Mouse (Mus musculus): ENCODE data around the gene Cldn7. TPM values are rescaled to one million over a fixed set of nuclear protein-coding genes. Genes with fewer than 3 reads are reported as not detected.
"Not testable (repeated sequence)": the region's sequence is repeated elsewhere in the genome, so short reads cannot be mapped to it uniquely, and the experiment has no call there.

Cldn7 gene
- polyA plus RNA-seq, 1 experiment from 2014 or later = 3.7 TPM

DNA sequence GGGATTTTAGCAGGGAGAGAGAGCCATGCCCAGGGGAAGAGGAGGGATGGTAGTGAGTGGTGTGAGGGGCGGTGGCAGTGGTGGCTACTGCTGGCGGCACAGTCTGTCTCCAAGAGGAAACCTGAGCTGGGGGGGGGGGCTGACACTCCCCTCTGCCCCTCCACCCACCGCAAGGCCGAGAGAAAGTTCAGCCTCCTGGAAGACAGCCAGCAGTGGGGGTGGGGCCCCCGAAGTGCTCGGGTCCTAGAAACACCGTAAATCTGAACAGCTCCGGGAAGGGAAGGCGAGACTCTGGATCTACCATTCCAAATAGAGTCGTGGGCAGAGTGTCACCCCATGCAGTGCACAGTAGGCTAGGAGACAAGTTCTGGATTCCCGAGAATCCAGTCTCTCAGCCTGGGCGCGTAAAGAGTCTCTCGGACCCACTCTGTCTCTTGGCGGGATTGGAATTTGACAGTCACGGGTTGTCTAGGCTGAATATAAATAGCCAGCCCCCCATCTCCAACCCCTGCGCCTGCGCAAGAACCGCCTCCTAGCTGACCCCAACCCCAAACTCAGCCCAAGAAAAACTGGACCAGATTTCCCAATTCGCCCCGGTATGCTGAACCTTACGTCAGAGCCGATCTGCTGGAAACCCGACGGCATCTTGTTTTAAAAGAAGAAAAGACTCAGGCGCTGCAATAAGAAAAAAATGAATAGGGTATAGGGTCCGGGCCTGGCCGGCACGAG is 17.1 kb upstream of the Cldn7 start:
- Histone ChIP-seq H3K27ac (replicated peaks) (no peak overlapping the region), H3K4me1 (peaks cover 17% of the 10 kb centered on the region), H3K9me3 (no peaks in the 10 kb centered on the region), H3K4me3 (peak overlapping the region; percentile 49), H3K27me3 (peaks cover 11% of the 10 kb centered on the region), H3K4me2 (replicated peaks) (peak overlapping the region; percentile 64), H3K36me3 (peaks cover 10% of the 10 kb centered on the region; the same call in 1 of the 2 replicates), H3K9ac (replicated peaks) (peak overlapping the region; percentile 45; the same call in 1 of the 2 replicates)
- WGBS = 3% methylated on average over 29 of the region's 29 CpGs
- peak; percentile 56 for ATAC-seq (ENCODE audit: low FRiP score, low read depth)

DNA sequence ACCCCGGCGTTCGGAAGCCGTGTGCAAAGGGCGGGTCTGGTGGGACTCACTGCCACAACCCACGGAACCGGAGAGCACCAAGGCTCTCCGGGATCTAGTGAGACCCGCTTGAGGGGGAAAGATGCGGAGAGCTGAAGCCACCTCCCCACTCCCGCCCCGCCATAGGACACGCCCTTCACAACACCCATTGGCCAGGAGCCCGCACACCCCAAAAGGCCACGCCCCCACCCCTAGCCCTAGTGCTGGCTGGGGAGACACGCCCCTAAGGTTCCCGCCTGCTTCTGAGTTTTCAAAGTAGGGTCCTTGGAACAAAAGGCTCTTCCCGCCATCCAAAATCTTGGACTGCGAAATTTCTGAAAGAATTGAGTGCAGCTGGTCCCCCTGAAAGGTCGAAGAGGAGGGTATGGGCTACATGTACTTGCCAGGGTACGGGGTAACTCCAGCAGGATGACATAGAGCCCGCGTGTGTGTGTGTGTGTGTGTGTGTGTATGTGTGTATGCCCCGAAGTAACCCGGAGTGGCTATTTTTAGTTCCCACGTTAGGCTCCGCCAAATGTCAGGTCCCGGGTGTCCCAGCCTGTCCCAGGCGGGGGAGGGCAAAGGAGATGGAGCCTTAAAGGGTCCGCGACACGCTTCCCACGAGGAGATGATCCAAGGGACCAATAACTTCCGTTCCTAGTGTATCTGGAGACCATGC is 16.4 kb upstream of the Cldn7 start, which contains the start of gene Slc2a4:
Slc2a4 (minus strand) TSS at position 123 of the 697 bp plus-strand sequence.
- H3K36me3 ChIP-seq = peaks cover 10% of the 10 kb centered on the region; the same call in 1 of the 2 replicates
- peak; percentile 93 for ATAC-seq (ENCODE audit: low FRiP score, low read depth)
- peak within 1 kb of the TSS; percentile 69 for H3K27ac ChIP-seq (replicated peaks)
- H3K4me3 ChIP-seq = peak within 1 kb of the TSS; percentile 49
- no peaks in the 10 kb centered on the region for H3K9me3 ChIP-seq
- H3K27me3 ChIP-seq = peaks cover 11% of the 10 kb centered on the region
- WGBS = under 1% methylated on average over 33 of the region's 34 CpGs
- H3K4me1 ChIP-seq = peaks cover 17% of the 10 kb centered on the region
- peak within 1 kb of the TSS; percentile 47 for H3K9ac ChIP-seq (replicated peaks)
- peak within 1 kb of the TSS; percentile 64 for H3K4me2 ChIP-seq (replicated peaks)

DNA sequence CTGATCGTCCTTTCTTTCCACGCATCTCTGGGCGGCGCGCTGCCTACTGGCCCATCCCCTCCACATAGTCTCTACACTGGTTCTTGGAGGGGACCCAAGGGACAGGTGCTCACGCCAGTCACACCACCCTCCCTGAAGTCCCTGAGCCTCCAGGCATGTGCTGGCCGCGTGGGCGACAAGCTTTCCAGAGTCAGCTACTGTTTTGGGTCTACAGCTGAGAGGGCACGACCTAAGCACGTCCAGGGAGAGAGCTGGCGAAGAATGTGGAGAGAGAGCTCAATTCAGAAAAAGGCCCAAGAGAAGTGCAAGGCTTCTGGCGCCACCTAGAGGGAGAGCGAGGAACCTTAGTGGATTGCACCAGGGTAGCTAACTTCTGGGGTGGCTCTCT is 15.8 kb upstream of the Cldn7 start:
- Histone ChIP-seq H3K27me3 (peaks cover 11% of the 10 kb centered on the region), H3K9ac (replicated peaks) (peak overlapping the region; percentile 47), H3K9me3 (no peaks in the 10 kb centered on the region), H3K27ac (replicated peaks) (peak overlapping the region; percentile 69), H3K4me1 (peaks cover 17% of the 10 kb centered on the region), H3K36me3 (peaks cover 10% of the 10 kb centered on the region; the same call in 1 of the 2 replicates), H3K4me2 (replicated peaks) (peak overlapping the region; percentile 64), H3K4me3 (peak overlapping the region; percentile 49)
- ATAC-seq (ENCODE audit: low FRiP score, low read depth) = peak; percentile 63
- WGBS = under 1% methylated on average over 14 of the region's 14 CpGs

DNA sequence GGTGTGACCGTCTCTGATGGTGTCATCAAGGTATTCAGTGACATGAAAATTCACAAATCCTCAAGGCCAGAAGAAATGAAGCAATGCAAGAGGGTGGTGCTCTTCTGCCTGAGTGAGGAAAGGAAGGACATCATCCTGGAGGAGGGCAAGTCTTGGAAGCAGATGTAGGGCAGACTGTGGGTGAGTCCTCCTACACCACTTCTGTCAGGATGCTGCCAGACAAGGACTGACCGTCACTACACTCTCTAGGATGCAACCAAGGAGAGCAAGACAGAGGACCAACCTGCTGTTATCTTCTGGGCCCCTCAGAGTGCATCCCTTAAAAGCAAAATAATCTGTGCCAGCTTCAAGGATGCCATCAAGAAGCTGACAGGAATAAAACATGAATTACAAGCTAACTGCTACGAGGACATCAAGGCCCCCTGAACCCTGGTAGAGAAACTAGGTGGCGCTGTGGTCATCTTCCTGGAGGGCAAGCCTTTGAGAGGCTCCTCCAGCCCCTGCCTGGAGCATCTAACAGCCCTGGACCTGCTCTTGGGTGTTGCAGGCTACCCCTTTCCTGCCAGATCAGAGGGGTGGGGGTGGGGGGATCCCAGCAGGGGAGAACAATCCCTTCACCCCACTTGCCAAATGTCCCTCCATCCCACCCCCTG is 13.6 kb upstream of the Cldn7 start:
- Histone ChIP-seq H3K4me3 (no peak overlapping the region), H3K4me2 (replicated peaks) (no peak overlapping the region), H3K4me1 (peaks cover 17% of the 10 kb centered on the region), H3K27me3 (peaks cover 16% of the 10 kb centered on the region), H3K9me3 (no peaks in the 10 kb centered on the region), H3K27ac (replicated peaks) (no peak overlapping the region), H3K36me3 (no peaks in the 10 kb centered on the region), H3K9ac (replicated peaks) (no peak overlapping the region)
- no peak for ATAC-seq (ENCODE audit: low FRiP score, low read depth)
- WGBS = 40% methylated on average over 4 of the region's 4 CpGs

DNA sequence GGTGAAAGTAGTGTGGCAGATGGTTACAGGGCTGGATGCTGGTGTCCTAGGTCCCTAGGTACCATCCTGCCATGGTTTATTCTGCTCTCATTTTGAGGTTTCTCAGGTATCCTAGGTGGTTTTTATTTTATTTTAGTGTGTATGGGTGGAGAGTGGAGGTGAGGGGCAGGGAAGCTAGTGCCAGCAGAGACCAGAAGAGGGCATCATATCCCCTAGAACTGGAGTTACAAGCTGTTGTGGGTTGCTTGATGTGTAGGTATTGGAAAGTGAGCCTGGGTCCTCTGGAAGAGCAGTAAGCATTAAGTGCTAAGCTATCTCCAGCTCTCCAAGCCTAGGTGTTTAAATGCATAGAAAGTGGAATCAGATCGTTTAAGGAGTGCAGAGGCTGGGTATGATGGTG is 12.3 kb upstream of the Cldn7 start:
- peaks cover 14% of the 10 kb centered on the region for H3K4me1 ChIP-seq
- no peak overlapping the region for H3K27ac ChIP-seq (replicated peaks)
- H3K36me3 ChIP-seq = no peaks in the 10 kb centered on the region
- H3K4me3 ChIP-seq = no peak overlapping the region
- no peak overlapping the region for H3K4me2 ChIP-seq (replicated peaks)
- no peak overlapping the region for H3K9ac ChIP-seq (replicated peaks)
- H3K27me3 ChIP-seq = peaks cover 16% of the 10 kb centered on the region
- H3K9me3 ChIP-seq = no peaks in the 10 kb centered on the region
- no peak for ATAC-seq (ENCODE audit: low FRiP score, low read depth)
- WGBS = 46% methylated on average over 1 of the region's 1 CpGs

DNA sequence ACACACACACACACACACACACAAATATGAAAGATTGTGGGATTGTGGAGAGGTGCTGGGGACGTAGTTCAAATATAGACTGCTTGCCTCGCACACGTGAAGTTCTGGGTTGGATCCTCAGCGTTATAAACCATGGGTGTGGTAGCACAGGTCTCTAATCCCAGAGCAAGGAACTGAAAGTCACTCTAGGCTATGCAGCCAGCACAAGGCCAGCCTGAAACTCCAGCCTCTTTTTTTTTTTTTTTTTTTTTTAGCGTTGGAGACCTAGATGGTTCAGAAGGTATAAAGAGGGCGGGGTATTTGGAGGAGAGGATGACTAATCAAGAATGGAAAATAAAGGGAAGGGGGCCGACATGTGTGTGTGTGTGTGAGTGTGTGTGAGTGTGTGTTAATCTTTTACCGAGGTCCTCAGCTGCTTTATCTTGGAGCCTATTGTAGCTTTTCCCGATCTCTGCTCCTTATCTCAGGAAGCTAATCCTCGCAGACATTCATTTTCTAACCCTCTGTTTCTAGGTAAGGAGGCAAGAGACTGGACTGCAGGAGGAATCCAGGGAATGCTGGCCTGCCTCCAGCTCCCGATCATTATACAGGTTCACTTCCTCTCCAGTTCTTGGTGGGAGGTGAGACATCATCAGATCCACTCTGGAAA is 11.2 kb upstream of the Cldn7 start:
- ATAC-seq (ENCODE audit: low FRiP score, low read depth) = no peak
- no peak overlapping the region for H3K4me2 ChIP-seq (replicated peaks)

DNA sequence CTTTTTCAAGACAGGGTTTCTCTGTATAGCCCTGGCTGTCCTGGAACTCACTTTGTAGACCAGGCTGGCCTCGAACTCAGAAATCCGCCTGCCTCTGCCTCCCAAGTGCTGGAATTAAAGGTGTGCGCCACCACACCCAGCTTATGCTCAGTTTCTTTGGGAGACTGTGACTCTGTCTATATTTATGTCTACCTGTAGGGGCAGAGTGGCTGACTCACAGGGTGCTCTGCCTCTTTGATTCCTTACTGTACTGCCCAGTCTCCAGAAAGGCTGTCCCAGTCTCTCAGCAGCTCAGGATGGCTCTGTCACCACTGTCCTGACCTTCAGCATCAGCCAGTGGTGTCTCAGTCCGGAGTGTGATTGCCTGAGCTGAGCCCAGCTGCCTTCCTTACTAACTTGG is 9.0 kb upstream of the Cldn7 start:
- WGBS = 75% methylated on average over 4 of the region's 4 CpGs
- H3K27ac ChIP-seq (replicated peaks); H3K9me3 ChIP-seq; H3K4me1 ChIP-seq; H3K4me3 ChIP-seq; H3K9ac ChIP-seq (replicated peaks); H3K36me3 ChIP-seq; ATAC-seq (ENCODE audit: low FRiP score, low read depth); H3K4me2 ChIP-seq (replicated peaks): not testable (repeated sequence)
- H3K27me3 ChIP-seq = peaks cover 16% of the 10 kb centered on the region

More for the DNA sequence above, 11.2 kb upstream of the Cldn7 start:
- 71% methylated on average over 11 of the region's 11 CpGs for WGBS
- Histone ChIP-seq H3K4me3 (no peak overlapping the region), H3K36me3 (no peaks in the 10 kb centered on the region), H3K4me1 (peaks cover 4% of the 10 kb centered on the region), H3K27ac (replicated peaks) (no peak overlapping the region), H3K27me3 (peaks cover 21% of the 10 kb centered on the region), H3K9me3 (no peaks in the 10 kb centered on the region), H3K9ac (replicated peaks) (no peak overlapping the region)

DNA sequence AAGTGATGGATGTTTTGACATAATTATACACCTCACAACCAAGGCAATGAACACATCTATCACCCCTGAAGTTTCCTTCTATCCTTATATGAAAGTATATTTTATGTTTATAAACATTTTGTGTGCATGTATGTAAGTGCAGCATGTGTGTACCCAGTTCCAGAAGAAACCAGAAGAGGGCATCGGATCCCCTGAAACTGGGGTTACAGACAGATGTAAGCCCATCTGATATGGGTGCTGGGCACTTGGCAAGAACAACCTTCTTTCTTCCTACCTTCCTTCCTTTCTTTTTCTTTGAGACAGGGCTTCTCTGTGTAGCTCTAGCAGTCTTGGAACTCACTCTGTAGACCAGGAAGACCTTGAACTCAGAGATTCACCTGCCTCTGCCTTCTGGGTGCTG is 8.4 kb upstream of the Cldn7 start:
- 88% methylated on average over 1 of the region's 1 CpGs for WGBS
- H3K27me3 ChIP-seq = peaks cover 21% of the 10 kb centered on the region
- H3K9me3 ChIP-seq = no peaks in the 10 kb centered on the region
- H3K9ac ChIP-seq (replicated peaks) = no peak overlapping the region
- ATAC-seq (ENCODE audit: low FRiP score, low read depth) = no peak
- H3K4me2 ChIP-seq (replicated peaks) = no peak overlapping the region
- H3K27ac ChIP-seq (replicated peaks) = no peak overlapping the region
- H3K4me1 ChIP-seq = no peaks in the 10 kb centered on the region
- H3K4me3 ChIP-seq = no peak overlapping the region
- no peaks in the 10 kb centered on the region for H3K36me3 ChIP-seq

DNA sequence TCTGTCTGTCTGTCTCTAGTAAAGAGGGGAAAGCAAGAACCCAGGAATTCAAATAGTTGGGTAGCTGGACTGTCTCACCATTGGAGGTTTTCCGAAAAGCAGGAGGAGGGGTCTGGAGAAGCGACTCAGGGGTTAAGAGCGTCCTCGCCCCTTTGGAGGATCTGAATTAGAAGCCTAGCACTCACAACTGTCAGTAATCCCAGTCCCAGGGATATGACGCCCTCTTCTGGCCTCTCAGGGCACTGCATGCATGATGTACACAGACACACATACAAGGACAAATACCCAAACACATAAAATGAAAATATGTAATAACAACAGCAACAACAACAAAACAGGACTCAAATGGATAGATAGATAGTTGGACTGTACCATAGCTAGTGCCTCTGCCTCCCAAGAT is 4.0 kb upstream of the Cldn7 start:
- Histone ChIP-seq H3K27me3 (peaks cover 51% of the 10 kb centered on the region), H3K36me3 (no peaks in the 10 kb centered on the region), H3K4me3 (no peak overlapping the region), H3K27ac (replicated peaks) (no peak overlapping the region), H3K4me1 (no peaks in the 10 kb centered on the region), H3K9ac (replicated peaks) (no peak overlapping the region), H3K4me2 (replicated peaks) (no peak overlapping the region), H3K9me3 (no peaks in the 10 kb centered on the region)
- WGBS = 29% methylated on average over 5 of the region's 5 CpGs
- no peak for ATAC-seq (ENCODE audit: low FRiP score, low read depth)

DNA sequence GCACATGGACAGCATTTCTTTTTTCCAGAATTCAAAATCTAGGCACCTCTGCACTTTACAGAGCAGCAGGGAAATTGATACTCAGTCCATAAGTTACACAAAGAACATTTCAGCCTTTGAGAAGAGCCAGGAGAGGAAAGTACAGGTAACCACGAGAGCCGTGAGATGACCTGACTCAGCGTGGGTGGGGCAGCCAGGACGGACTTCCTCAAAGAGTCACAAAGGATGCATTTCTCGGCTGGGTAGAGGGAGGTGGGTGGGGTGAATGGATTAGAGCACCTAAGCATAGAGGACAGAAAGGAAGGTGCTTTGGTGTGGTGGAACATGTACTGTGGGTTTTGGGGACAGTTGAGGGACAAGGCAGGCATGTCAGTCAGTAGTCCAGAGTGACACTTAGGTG is 2.7 kb upstream of the Cldn7 start:
- H3K4me3 ChIP-seq = no peak overlapping the region
- no peaks in the 10 kb centered on the region for H3K36me3 ChIP-seq
- H3K4me2 ChIP-seq (replicated peaks) = no peak overlapping the region
- H3K27ac ChIP-seq (replicated peaks) = no peak overlapping the region
- peaks cover 10% of the 10 kb centered on the region for H3K4me1 ChIP-seq
- no peak for ATAC-seq (ENCODE audit: low FRiP score, low read depth)
- 57% methylated on average over 5 of the region's 5 CpGs for WGBS
- peaks cover 63% of the 10 kb centered on the region for H3K27me3 ChIP-seq
- no peaks in the 10 kb centered on the region for H3K9me3 ChIP-seq
- no peak overlapping the region for H3K9ac ChIP-seq (replicated peaks)

DNA sequence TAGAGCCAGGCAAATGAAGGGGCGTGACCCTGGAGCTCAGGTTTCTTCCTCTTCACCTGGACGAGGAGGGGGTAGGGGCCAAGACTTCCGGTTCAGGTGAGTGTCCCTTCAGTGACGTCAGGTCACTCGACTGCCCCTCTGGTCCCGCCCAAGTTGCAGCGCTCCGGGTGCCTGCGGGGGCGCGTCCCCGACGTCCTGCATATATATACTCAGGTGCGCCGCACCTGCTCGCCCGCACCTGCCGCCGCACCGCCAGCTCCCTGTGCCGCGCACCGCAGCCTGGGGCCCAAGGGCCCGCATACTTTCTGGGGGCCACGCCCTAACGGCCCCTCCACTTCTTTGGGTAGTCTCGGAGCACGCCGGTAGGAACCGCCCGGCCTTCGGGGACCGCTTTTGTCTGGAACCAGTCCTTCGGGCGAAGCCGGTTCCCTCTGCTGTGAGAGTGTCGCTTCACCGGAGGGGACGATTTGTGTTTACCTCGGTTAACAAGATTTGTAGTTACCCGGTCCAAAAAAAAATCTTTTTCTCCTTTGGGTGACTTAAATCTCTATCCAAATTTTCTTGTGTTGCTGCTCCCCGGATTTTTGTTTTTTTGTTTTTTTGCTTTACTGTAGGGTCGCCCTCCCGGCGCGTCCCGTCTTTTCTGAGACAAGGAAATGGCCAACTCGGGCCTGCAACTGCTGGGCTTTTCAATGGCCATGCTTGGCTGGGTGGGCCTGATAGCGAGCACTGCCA is 859 bp downstream of the Cldn7 start:
- no peak for ATAC-seq (ENCODE audit: low FRiP score, low read depth)
- Histone ChIP-seq H3K9ac (replicated peaks) (0 out of 2 replicates have a peak overlapping the region, but pooled peaks have one; percentile 51), H3K4me1 (peaks cover 11% of the 10 kb centered on the region), H3K36me3 (peaks cover 29% of the 10 kb centered on the region), H3K27me3 (peaks cover 79% of the 10 kb centered on the region), H3K4me3 (peak overlapping the region; percentile 25; the same call in 1 of the 2 replicates), H3K9me3 (no peaks in the 10 kb centered on the region), H3K4me2 (replicated peaks) (no peak overlapping the region; the same call in 1 of the 2 replicates), H3K27ac (replicated peaks) (no peak overlapping the region)
- 3% methylated on average over 49 of the region's 49 CpGs for WGBS

All from midbrain, embryonic 12.5 days (tissue).